Mouse (Mus musculus): ENCODE results near the gene Polh. TPM values are rescaled to one million over a fixed set of nuclear protein-coding genes. Genes with fewer than 3 reads are reported as not detected.
A peak's percentile ranks its signal among the peaks of the same experiment; 100 is the strongest.

Gene Polh
- polyA plus RNA-seq, 1 experiment from 2014 or later: 8.9 TPM

DNA sequence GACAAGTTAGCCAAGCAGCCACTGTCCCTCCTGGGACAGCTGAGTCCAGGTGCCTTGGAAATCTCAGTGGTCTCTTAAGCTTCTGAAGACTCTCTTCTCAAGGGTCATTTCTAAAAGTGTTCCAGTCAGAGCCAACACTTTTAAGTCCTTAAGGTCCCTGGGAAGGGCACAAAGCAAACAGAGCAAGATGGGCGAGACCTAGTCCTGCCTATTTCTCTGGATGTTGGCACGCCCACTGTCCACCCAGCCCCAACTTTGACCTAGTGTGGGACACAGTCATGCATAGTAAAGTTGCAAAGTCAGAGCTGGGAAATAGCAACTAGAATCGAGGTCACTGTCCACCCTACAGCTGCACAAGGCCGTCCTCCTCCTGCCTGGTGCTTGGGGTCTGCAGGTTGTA lies 40.5 kb upstream of the Polh start:
- 76% methylated on average over 4 of the region's 4 CpGs for WGBS (ENCODE audit: insufficient replicate concordance)
- no peak for ATAC-seq
- no peak for DNase-seq
- Histone ChIP-seq H3K27me3 (ENCODE audit: insufficient read depth, low read length) (no peaks in the 10 kb centered on the region), H3K36me3 (replicated peaks; ENCODE audit: insufficient read depth, low read length) (peaks cover 76% of the 10 kb centered on the region), H3K4me1 (ENCODE audit: insufficient read depth) (peaks cover 8% of the 10 kb centered on the region), H3K9me3 (ENCODE audit: low read length) (no peaks in the 10 kb centered on the region), H3K27ac (ENCODE audit: low read depth) (no peak overlapping the region), H3K4me2 (ENCODE audit: low read depth, low read length) (no peak overlapping the region), H3K9ac (replicated peaks) (no peak overlapping the region), H3K4me3 (ENCODE audit: low read depth, low read length) (no peak overlapping the region)
- no peak for TF ChIP-seq CTCF (IDR thresholded peaks at IDR 0.05; ENCODE audit: low read depth)
- no peak for TF ChIP-seq EP300 (IDR thresholded peaks at IDR 0.05; ENCODE audit: low read depth)

- Histone ChIP-seq H3K9ac (replicated peaks) (no peak overlapping the region), H3K27me3 (ENCODE audit: insufficient read depth, low read length) (no peaks in the 10 kb centered on the region), H3K27ac (ENCODE audit: low read depth) (no peak overlapping the region), H3K9me3 (ENCODE audit: low read length) (no peaks in the 10 kb centered on the region), H3K4me2 (ENCODE audit: low read depth, low read length) (no peak overlapping the region), H3K4me1 (ENCODE audit: insufficient read depth) (peaks cover 7% of the 10 kb centered on the region), H3K36me3 (replicated peaks; ENCODE audit: insufficient read depth, low read length) (peaks cover 78% of the 10 kb centered on the region), H3K4me3 (ENCODE audit: low read depth, low read length) (no peak overlapping the region)
- ATAC-seq (no peak), DNase-seq (no peak)
- TF ChIP-seq CTCF (IDR thresholded peaks at IDR 0.05; ENCODE audit: low read depth): no peak
- TF ChIP-seq EP300 (IDR thresholded peaks at IDR 0.05; ENCODE audit: low read depth): no peak
- 89% methylated on average over 13 of the region's 13 CpGs for WGBS (ENCODE audit: insufficient replicate concordance)
Measured at GRCm38 (mm10) chr17:46242274-46242673, 39.8 kb upstream of the Polh start.

GRCm38 (mm10) chr17:46241471-46241870 lies 39.0 kb upstream of the Polh start:
- H3K4me2 ChIP-seq (ENCODE audit: low read depth, low read length): no peak overlapping the region
- no peak for TF ChIP-seq EP300 (IDR thresholded peaks at IDR 0.05; ENCODE audit: low read depth)
- no peak for TF ChIP-seq CTCF (IDR thresholded peaks at IDR 0.05; ENCODE audit: low read depth)
- H3K9me3 ChIP-seq (ENCODE audit: low read length): no peaks in the 10 kb centered on the region
- no peak for DNase-seq
- no peaks in the 10 kb centered on the region for H3K4me1 ChIP-seq (ENCODE audit: insufficient read depth)
- ATAC-seq: no peak
- no peak overlapping the region for H3K27ac ChIP-seq (ENCODE audit: low read depth)
- H3K4me3 ChIP-seq (ENCODE audit: low read depth, low read length): no peak overlapping the region
- no peak overlapping the region for H3K9ac ChIP-seq (replicated peaks)
- no peaks in the 10 kb centered on the region for H3K27me3 ChIP-seq (ENCODE audit: insufficient read depth, low read length)
- WGBS (ENCODE audit: insufficient replicate concordance): 79% methylated on average over 11 of the region's 11 CpGs
- peaks cover 86% of the 10 kb centered on the region for H3K36me3 ChIP-seq (replicated peaks; ENCODE audit: insufficient read depth, low read length)

DNA sequence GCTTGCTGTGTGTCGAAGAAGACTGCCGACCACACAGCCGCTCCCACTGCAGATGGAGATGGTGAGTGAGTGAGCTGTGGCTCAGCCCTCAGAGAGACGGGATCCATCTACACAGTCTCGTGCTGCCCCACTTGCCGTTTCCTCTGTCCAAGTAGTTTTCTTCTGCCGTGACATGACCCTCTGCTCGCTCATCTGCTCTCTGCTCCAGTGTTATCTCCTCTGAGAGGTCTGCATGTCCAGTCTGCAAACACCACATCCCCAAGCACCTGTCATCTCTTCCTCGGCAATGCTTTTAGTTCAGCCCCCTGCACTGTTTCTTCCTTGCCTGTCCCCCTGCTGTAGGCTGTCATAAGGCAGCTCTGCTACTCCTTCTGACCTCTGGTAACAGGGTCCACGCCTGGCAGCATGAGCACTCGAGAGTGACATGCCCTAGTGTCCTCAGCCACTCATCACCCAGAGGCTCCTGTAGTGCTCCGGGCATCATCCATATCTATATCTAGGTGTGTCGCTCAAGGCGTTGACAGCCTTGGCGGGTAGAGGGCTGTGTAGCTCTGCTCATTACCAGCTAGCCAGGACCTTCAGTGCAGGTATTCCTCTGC lies 37.2 kb upstream of the Polh start:
- no peak for ATAC-seq

GRCm38 (mm10) chr17:46237480-46237879 lies 35.0 kb upstream of the Polh start:
- 67% methylated on average over 5 of the region's 5 CpGs for WGBS (ENCODE audit: insufficient replicate concordance)

More for the DNA sequence above, 37.2 kb upstream of the Polh start:
- Histone ChIP-seq H3K9ac (replicated peaks) (no peak overlapping the region), H3K4me2 (ENCODE audit: low read depth, low read length) (no peak overlapping the region), H3K4me3 (ENCODE audit: low read depth, low read length) (no peak overlapping the region), H3K27me3 (ENCODE audit: insufficient read depth, low read length) (no peaks in the 10 kb centered on the region), H3K36me3 (replicated peaks; ENCODE audit: insufficient read depth, low read length) (peaks cover 79% of the 10 kb centered on the region), H3K27ac (ENCODE audit: low read depth) (no peak overlapping the region), H3K9me3 (ENCODE audit: low read length) (no peaks in the 10 kb centered on the region), H3K4me1 (ENCODE audit: insufficient read depth) (no peaks in the 10 kb centered on the region)
- WGBS (ENCODE audit: insufficient replicate concordance): 83% methylated on average over 15 of the region's 15 CpGs
- no peak for TF ChIP-seq EP300 (IDR thresholded peaks at IDR 0.05; ENCODE audit: low read depth)
- TF ChIP-seq CTCF (IDR thresholded peaks at IDR 0.05; ENCODE audit: low read depth): no peak
- no peak for DNase-seq

DNA sequence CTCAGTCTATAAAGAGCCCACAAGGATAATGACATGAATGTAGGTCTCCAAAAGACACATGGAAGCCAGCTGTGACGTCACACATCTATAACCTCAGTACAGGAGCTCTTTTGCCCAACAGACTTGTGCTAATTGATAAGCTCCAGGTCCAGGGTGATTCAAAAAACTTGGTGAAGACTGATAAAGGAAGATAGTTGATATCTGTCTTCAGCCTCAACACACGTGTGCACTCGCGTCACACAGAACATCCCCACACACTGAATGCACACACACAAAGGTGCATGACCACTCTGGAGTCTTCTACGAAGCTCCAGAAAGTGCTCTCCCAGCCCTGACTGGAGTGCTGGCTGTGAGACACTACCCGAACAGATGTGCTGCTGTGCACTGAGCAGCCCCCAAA lies 34.6 kb upstream of the Polh start:
- Histone ChIP-seq H3K27ac (ENCODE audit: low read depth) (no peak overlapping the region), H3K36me3 (replicated peaks; ENCODE audit: insufficient read depth, low read length) (peaks cover 73% of the 10 kb centered on the region), H3K27me3 (ENCODE audit: insufficient read depth, low read length) (no peaks in the 10 kb centered on the region), H3K9me3 (ENCODE audit: low read length) (no peaks in the 10 kb centered on the region), H3K4me2 (ENCODE audit: low read depth, low read length) (no peak overlapping the region), H3K4me1 (ENCODE audit: insufficient read depth) (no peaks in the 10 kb centered on the region), H3K9ac (replicated peaks) (no peak overlapping the region), H3K4me3 (ENCODE audit: low read depth, low read length) (no peak overlapping the region)
- TF ChIP-seq EP300 (IDR thresholded peaks at IDR 0.05; ENCODE audit: low read depth) (no peak), CTCF (IDR thresholded peaks at IDR 0.05; ENCODE audit: low read depth) (no peak)
- DNase-seq (no peak), ATAC-seq (peak; percentile 50)
- 58% methylated on average over 6 of the region's 6 CpGs for WGBS (ENCODE audit: insufficient replicate concordance)

More at GRCm38 (mm10) chr17:46237480-46237879, 35.0 kb upstream of the Polh start:
- H3K27me3 ChIP-seq (ENCODE audit: insufficient read depth, low read length): no peaks in the 10 kb centered on the region
- H3K9me3 ChIP-seq (ENCODE audit: low read length): no peaks in the 10 kb centered on the region
- no peak overlapping the region for H3K9ac ChIP-seq (replicated peaks)
- no peak overlapping the region for H3K4me3 ChIP-seq (ENCODE audit: low read depth, low read length)
- DNase-seq: no peak
- H3K27ac ChIP-seq (ENCODE audit: low read depth): no peak overlapping the region
- no peak for TF ChIP-seq CTCF (IDR thresholded peaks at IDR 0.05; ENCODE audit: low read depth)
- TF ChIP-seq EP300 (IDR thresholded peaks at IDR 0.05; ENCODE audit: low read depth): no peak
- no peak for ATAC-seq
- no peak overlapping the region for H3K4me2 ChIP-seq (ENCODE audit: low read depth, low read length)
- H3K36me3 ChIP-seq (replicated peaks; ENCODE audit: insufficient read depth, low read length): peaks cover 77% of the 10 kb centered on the region
- no peaks in the 10 kb centered on the region for H3K4me1 ChIP-seq (ENCODE audit: insufficient read depth)

Data from liver, postnatal 0 days (tissue).